Mouse (Mus musculus) megakaryocyte, embryonic 14.5 days (primary cell): ENCODE data around the gene Dnase1.

Source experiments
- FLI1 ChIP-seq: IDR thresholded peaks from 2 replicates; pipeline ENCODE4 v1.6.1; 2012; ENCODE audit warnings: low read length, inconsistent platforms, mixed read lengths
- GATA1 ChIP-seq: IDR thresholded peaks from 3 replicates; pipeline ENCODE4 v1.6.1; 2012; ENCODE audit warnings: mixed read lengths, low read length, inconsistent platforms, borderline replicate concordance

DNA sequence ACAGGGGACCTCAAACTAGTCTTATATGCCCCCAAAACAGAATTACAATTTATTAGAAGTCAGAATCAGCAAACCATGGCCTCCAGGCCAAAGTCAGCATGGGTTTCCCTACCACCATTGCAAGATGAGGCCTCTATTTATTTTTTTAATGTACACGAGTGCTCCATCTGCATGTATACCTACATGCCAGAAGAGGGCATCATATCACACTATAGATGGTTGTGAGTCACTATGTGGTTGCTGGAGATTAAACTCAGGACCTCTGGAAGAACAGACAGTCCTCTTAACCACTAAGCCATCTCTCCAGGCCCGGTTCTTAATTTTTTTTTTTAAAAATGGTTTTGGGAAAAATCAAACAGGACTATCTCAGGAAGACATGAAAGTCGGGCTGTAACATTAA lies 17.1 kb downstream of the Dnase1 start:
- TF ChIP-seq FLI1 (no peak), GATA1 (no peak)
